Mouse (Mus musculus): ENCODE data around the gene Grk1. TPM values are rescaled to one million over a fixed set of nuclear protein-coding genes. Genes with fewer than 3 reads are reported as not detected.

Gene Grk1
- total RNA-seq, 4 experiments from 2014 or later, result not detected

Other genes with a start within 250 kb of the Grk1 start
- gene Lamp1, start 245.9 kb upstream of the Grk1 start, total RNA-seq (2022), result 100 to 1,000 TPM; 261 to 360 (median 306) TPM
- gene Grtp1, start 204.5 kb upstream of the Grk1 start, total RNA-seq (2022), result 1 to 10 TPM; 3.9 to 6.7 (median 5.5) TPM
- gene Adprhl1, start 150.9 kb upstream of the Grk1 start, total RNA-seq (2022), result 1 to 10 TPM in 2 of 4 experiments, under 1 TPM in 2; 0.59 to 1.3 (median 1.0) TPM
- 10 to 100 TPM; 35.8 to 39.8 (median 38.4) TPM for gene Dcun1d2, start 117.0 kb upstream of the Grk1 start, total RNA-seq (2022)
- gene Tmco3, start 116.9 kb upstream of the Grk1 start, total RNA-seq (2022), result 10 to 100 TPM; 45.3 to 53.0 (median 49.2) TPM
- gene Tfdp1, start 66.3 kb upstream of the Grk1 start, total RNA-seq (2022), result 10 to 100 TPM; 58.4 to 71.6 (median 67.4) TPM
- not detected for gene Atp4b, start 8.3 kb upstream of the Grk1 start, total RNA-seq (2022)
- 1 to 10 TPM; 4.9 to 6.8 (median 6.1) TPM for gene Tmem255b, start 30.1 kb downstream of the Grk1 start, total RNA-seq (2022)
- gene Gas6, start 89.4 kb downstream of the Grk1 start, total RNA-seq (2022), result 100 to 1,000 TPM in 2 of 4 experiments, 10 to 100 TPM in 2; 84.4 to 105 (median 93.8) TPM
- gene 1700029H14Rik, start 157.4 kb downstream of the Grk1 start, total RNA-seq (2022), result not detected

Data from layer of hippocampus, adult 8-10 months (tissue).